Mouse (Mus musculus): ENCODE results near the gene E030025P04Rik.

E030025P04Rik gene

GRCm38 (mm10) chr11:109144236-109144635 is at the start of gene E030025P04Rik:
Gene E030025P04Rik, minus strand, starts transcription at chr11:109144369.
- no peak for DNase-seq

- DNase-seq, result peak; percentile 30 to 77
These were observed 48.7 kb upstream of the E030025P04Rik start for GRCm38 (mm10) chr11:109192673-109193557.

- DNase-seq, result no peak
These were observed 44.1 kb upstream of the E030025P04Rik start for GRCm38 (mm10) chr11:109188235-109188634.

GRCm38 (mm10) chr11:109187631-109188184 is 43.5 kb upstream of the E030025P04Rik start:
- DNase-seq, result no peak

- DNase-seq, result no peak
These were observed 36.9 kb upstream of the E030025P04Rik start for GRCm38 (mm10) chr11:109181118-109181517.

GRCm38 (mm10) chr11:109180290-109180689 is 36.1 kb upstream of the E030025P04Rik start:
- no peak for DNase-seq

- peak in 1 of 2 experiments; percentile 22 for DNase-seq
These were observed 34.8 kb upstream of the E030025P04Rik start for GRCm38 (mm10) chr11:109178788-109179518.

- DNase-seq, result no peak
These were observed 31.3 kb upstream of the E030025P04Rik start for GRCm38 (mm10) chr11:109175376-109175969.

- DNase-seq, result no peak
These were observed 28.1 kb upstream of the E030025P04Rik start for GRCm38 (mm10) chr11:109172224-109172623.

- no peak for DNase-seq
These were observed 26.6 kb upstream of the E030025P04Rik start for GRCm38 (mm10) chr11:109170771-109171170.

- DNase-seq, result no peak
These were observed 13.5 kb upstream of the E030025P04Rik start for GRCm38 (mm10) chr11:109157694-109158093.

- DNase-seq, result no peak
These were observed 747 bp upstream of the E030025P04Rik start for GRCm38 (mm10) chr11:109144890-109145341.

- DNase-seq, result no peak
These were observed 17.7 kb downstream of the E030025P04Rik start for GRCm38 (mm10) chr11:109126482-109126881.

GRCm38 (mm10) chr11:109125451-109125850 is 18.7 kb downstream of the E030025P04Rik start:
- DNase-seq, result no peak

- no peak for DNase-seq
These were observed 19.9 kb downstream of the E030025P04Rik start for GRCm38 (mm10) chr11:109124284-109124683.

- no peak for DNase-seq
These were observed 34.3 kb downstream of the E030025P04Rik start for GRCm38 (mm10) chr11:109109826-109110346.

- no peak for DNase-seq
These were observed 35.1 kb downstream of the E030025P04Rik start for GRCm38 (mm10) chr11:109109056-109109455.

- DNase-seq, result no peak
These were observed 36.5 kb downstream of the E030025P04Rik start for GRCm38 (mm10) chr11:109107518-109108205.

- DNase-seq, result no peak
These were observed 37.4 kb downstream of the E030025P04Rik start for GRCm38 (mm10) chr11:109106751-109107150.

GRCm38 (mm10) chr11:109106181-109106580 is 38.0 kb downstream of the E030025P04Rik start:
- no peak for DNase-seq

- no peak for DNase-seq
These were observed 40.8 kb downstream of the E030025P04Rik start for GRCm38 (mm10) chr11:109103386-109103785.

- no peak for DNase-seq
These were observed 41.5 kb downstream of the E030025P04Rik start for GRCm38 (mm10) chr11:109102646-109103045.

Data from kidney, adult 8-10 months (tissue).